In genomic region chr15:40013833-40014232, GRCm38 (mm10) we compare ENCODE assay signal across 23 mouse cellular contexts.
A peak's percentile ranks its signal among the peaks of the same experiment; 100 is the strongest.
DNase-seq lines count a peak whose midpoint lies in the region; ATAC-seq and TF ChIP-seq lines count a peak whose summit lies in the region.
"Had no signal": no experiment of that assay in that cellular context is flagged by ENCODE, and none has a peak within 500 bp of the region (broad histone marks: within the 10 kb centered on the region; RNA-seq: fewer than 3 reads in every experiment).

No protein-coding gene starts in this region.

- peak; percentile 52 for TF ChIP-seq CTCF in layer of hippocampus, adult 2 months (conservative IDR thresholded peaks at IDR 0.05)
- TF ChIP-seq CTCF in Patski (IDR thresholded peaks at IDR 0.05) = peak; percentile 36
- 0 out of 2 replicates have a peak, but pooled peaks have one; percentile 1 for TF ChIP-seq CTCF in cortical plate, adult 2 months (IDR thresholded peaks at IDR 0.05; ENCODE audit: extremely low read depth, insufficient read depth, low read length)

- in situ Hi-C loops in Patski (cut with MboI; ENCODE audit: low pct_unique_long_range_greater_than_20kb) = no loop called here

- CTCF ChIA-PET in Patski (lab: Charles Lee) = interaction anchor here (0.8 to 1.1 kb wide), 2 partner anchors 12 kb away, joined by 3 read pairs; no protein-coding TSS in a partner anchor

- no peaks in the 10 kb centered on the region for H3K27me3 ChIP-seq in Patski
- H3K27me3 ChIP-seq: forebrain, embryonic 15.5 days; intestine, embryonic 15.5 days; neural tube, embryonic 13.5 days had no signal

- peak; percentile 41 for ATAC-seq in Patski
- ATAC-seq: forebrain, embryonic 15.5 days; hindbrain, postnatal 0 days; intestine, embryonic 15.5 days; midbrain, embryonic 13.5 days had no signal

- peaks cover 3% of the 10 kb centered on the region; the same call in 1 of the 2 replicates for H3K4me1 ChIP-seq in cortical plate, adult 2 months (ENCODE audit: control insufficient read depth, insufficient read depth, low read length)
- H3K4me1 ChIP-seq: intestine, embryonic 15.5 days had no signal

- TF ChIP-seq POLR2A in cortical plate, adult 2 months (IDR thresholded peaks at IDR 0.05; ENCODE audit: extremely low read depth, insufficient read depth, low read length) = no peak

- no peak overlapping the region for H3K4me3 ChIP-seq in layer of hippocampus, adult 2 months
- H3K4me3 ChIP-seq in cortical plate, adult 2 months (ENCODE audit: insufficient read depth, low read length) = no peak overlapping the region
- H3K4me3 ChIP-seq: embryonic facial prominence, embryonic 13.5 days; forebrain, embryonic 10.5 days; forebrain, embryonic 15.5 days; intestine, embryonic 15.5 days; limb, embryonic 13.5 days; midbrain, embryonic 13.5 days; neural tube, embryonic 13.5 days had no signal

- DNase-seq in layer of hippocampus, adult 2 months (ENCODE audit: low spot score in 2 of 2) = no peak
- DNase-seq in layer of hippocampus, postnatal 36 days = no peak
- DNase-seq in 3T3-L1 (ENCODE audit: low read depth, low spot score) = peak; percentile 13
- DNase-seq in Patski (ENCODE audit: low read depth, low spot score) = no peak
- no peak for DNase-seq in cerebellum, adult 18-20 months
- DNase-seq in Muller cell, postnatal 12 days (ENCODE audit: inconsistent ontology term) = no peak
- no peak for DNase-seq in spleen, postnatal 4 days (ENCODE audit: low spot score in 2 of 2)
- DNase-seq: adrenal gland, adult 2 months; B cell, adult 2 months; cerebellum, adult 9-10 months; cerebellum, postnatal 36 days; kidney, adult 2 months; kidney, postnatal 36 days; right cerebral cortex, postnatal 4 days had no signal

- POLR2A ChIA-PET in Patski (lab: Charles Lee) = no interaction called here

- no peak overlapping the region for H3K27ac ChIP-seq in layer of hippocampus, adult 2 months
- H3K27ac ChIP-seq in cortical plate, adult 2 months (ENCODE audit: insufficient read depth, low read length) = no peak overlapping the region
- H3K27ac ChIP-seq: embryonic facial prominence, embryonic 13.5 days; forebrain, embryonic 10.5 days; forebrain, embryonic 15.5 days; hindbrain, postnatal 0 days; intestine, embryonic 15.5 days; limb, embryonic 13.5 days; midbrain, embryonic 13.5 days; neural tube, embryonic 13.5 days had no signal

Comparison
In these comparisons a context has a peak if more than half of its experiments do, and no peak if none do; other contexts are left out.
1. CTCF ChIP-seq: peak in every context shown above with its lines; median percentile 52 in layer of hippocampus, adult 2 months; 36 in Patski; 1 in cortical plate, adult 2 months.